Mouse (Mus musculus): Measurements from ENCODE around the gene Chek2. TPM values are rescaled to one million over a fixed set of nuclear protein-coding genes. Genes with fewer than 3 reads are reported as not detected.

Gene Chek2
- total and polyA plus RNA-seq, 3 experiments: 25.0 to 41.6 (median 27.6) TPM

- Histone ChIP-seq H3K27ac (ENCODE audit: insufficient read depth, low read depth) (no peak overlapping the region), H3K9ac (ENCODE audit: insufficient read depth, low read depth) (no peak overlapping the region), H3K79me2 (replicated peaks; ENCODE audit: control insufficient read depth, extremely low read depth, insufficient read depth, poor library complexity, severe bottlenecking) (peaks cover 11% of the 10 kb centered on the region), H3K4me3 (replicated peaks in 1 of 3; ENCODE audit: low read depth in 2 of 3, low read length in 2 of 3, poor library complexity in 1 of 3) (peak overlapping the region; percentile 82 to 96 (median 92)), H3K36me3 (replicated peaks in 1 of 2; ENCODE audit: control insufficient read depth in 1 of 2, insufficient read depth in 1 of 2, low read length in 1 of 2) (peaks cover 26 to 50% of the 10 kb centered on the region in 2 experiments), H3K4me1 (ENCODE audit: control insufficient read depth in 1 of 2, insufficient read depth in 2 of 2) (peaks cover 4 to 28% of the 10 kb centered on the region in 2 experiments), H3K4me2 (ENCODE audit: insufficient read depth, low read depth, poor library complexity, severe bottlenecking) (peak overlapping the region; percentile 52; the same call in 1 of the 2 replicates), H3K27me3 (replicated peaks) (no peaks in the 10 kb centered on the region), H3K9me3 (replicated peaks; ENCODE audit: low read length) (no peaks in the 10 kb centered on the region)
- in situ Hi-C loops (cut with MboI; ENCODE audit: low pct_ligation_motif_present, low pct_unique_long_range_greater_than_20kb, low sequenced_read_pairs) (no loop called here), dilution Hi-C loops (cut with MboI; ENCODE audit: extremely low pct_ligation_motif_present, extremely low pct_unique_long_range_greater_than_20kb, low sequenced_read_pairs) (no loop called here)
- no peak for DNase-seq (ENCODE audit: extremely low read depth)
- TF ChIP-seq ETS1 (conservative IDR thresholded peaks at IDR 0.05; ENCODE audit: low read depth, low read length) (no peak), ZC3H11A (IDR thresholded peaks at IDR 0.05; ENCODE audit: low read depth, low read length) (no peak)
These were observed 1.5 kb downstream of the Chek2 start for GRCm38 (mm10) chr5:110841046-110841862.

DNA sequence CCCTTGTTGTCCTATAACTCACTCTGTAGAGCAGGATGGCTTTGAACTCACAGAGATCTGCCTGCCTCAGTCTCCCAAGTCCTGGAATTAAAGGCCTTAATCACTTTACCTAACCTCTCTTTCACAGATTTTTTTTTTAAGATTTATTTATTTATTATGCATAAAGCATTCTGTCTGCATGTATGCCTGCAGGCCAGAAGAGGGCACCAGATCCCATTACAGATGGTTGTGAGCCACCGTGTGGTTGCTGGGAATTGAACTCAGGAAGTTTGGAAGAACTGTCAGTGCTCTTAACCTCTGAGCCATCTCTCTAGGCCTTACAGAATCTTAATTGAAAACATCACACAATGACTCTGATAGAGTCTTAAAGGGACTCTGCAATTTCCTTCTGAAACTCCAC, 13.2 kb downstream of the Chek2 start:
- Histone ChIP-seq H3K4me3 (replicated peaks in 1 of 3; ENCODE audit: low read depth in 2 of 3, low read length in 2 of 3, poor library complexity in 1 of 3) (no peak overlapping the region), H3K9ac (ENCODE audit: insufficient read depth, low read depth) (no peak overlapping the region), H3K4me2 (ENCODE audit: insufficient read depth, low read depth, poor library complexity, severe bottlenecking) (no peak overlapping the region), H3K79me2 (replicated peaks; ENCODE audit: control insufficient read depth, extremely low read depth, insufficient read depth, poor library complexity, severe bottlenecking) (no peaks in the 10 kb centered on the region), H3K27me3 (replicated peaks) (no peaks in the 10 kb centered on the region), H3K36me3 (replicated peaks in 1 of 2; ENCODE audit: control insufficient read depth in 1 of 2, insufficient read depth in 1 of 2, low read length in 1 of 2) (peaks cover 48 to 93% of the 10 kb centered on the region in 2 experiments), H3K27ac (ENCODE audit: insufficient read depth, low read depth) (no peak overlapping the region), H3K4me1 (ENCODE audit: control insufficient read depth in 1 of 2, insufficient read depth in 2 of 2) (no peaks in the 10 kb centered on the region), H3K9me3 (replicated peaks; ENCODE audit: low read length) (no peaks in the 10 kb centered on the region)
- dilution Hi-C loops (cut with MboI; ENCODE audit: extremely low pct_ligation_motif_present, extremely low pct_unique_long_range_greater_than_20kb, low sequenced_read_pairs) (no loop called here), in situ Hi-C loops (cut with MboI; ENCODE audit: low pct_ligation_motif_present, low pct_unique_long_range_greater_than_20kb, low sequenced_read_pairs) (no loop called here)
- TF ChIP-seq BHLHE40 (IDR thresholded peaks at IDR 0.05; ENCODE audit: low read depth, low read length): no peak
- TF ChIP-seq CTCF (conservative IDR thresholded peaks at IDR 0.05 in 1 of 2, IDR thresholded peaks at IDR 0.05 in 1 of 2; ENCODE audit: low read depth in 2 of 2, low read length in 2 of 2): peak in 1 of 2 experiments; percentile 42; a peak in 2 of 4 replicates
- TF ChIP-seq TCF12 (IDR thresholded peaks at IDR 0.05; ENCODE audit: low read depth, low read length): no peak
- TF ChIP-seq SIN3A (IDR thresholded peaks at IDR 0.05; ENCODE audit: low read length): no peak
- DNase-seq (ENCODE audit: extremely low read depth): no peak

DNA sequence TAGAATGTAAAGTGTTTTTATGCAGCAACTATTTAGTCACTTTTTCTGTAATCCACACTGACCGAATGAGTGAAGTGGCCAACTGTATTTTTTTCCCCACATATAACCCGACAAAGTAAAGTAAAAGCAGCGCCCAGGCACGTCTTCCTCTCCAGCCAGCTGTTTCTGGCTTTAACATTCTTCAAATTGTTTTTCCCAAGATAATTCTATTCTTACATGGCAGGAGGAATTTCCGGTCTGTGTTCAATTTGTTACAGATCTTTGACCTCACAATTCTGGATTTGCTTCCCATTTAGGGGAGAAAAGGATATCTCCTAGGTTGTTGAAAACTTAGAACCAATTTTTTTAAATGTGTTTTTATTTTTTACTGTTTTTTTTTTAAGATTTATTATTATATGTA, 17.3 kb downstream of the Chek2 start:
- TF ChIP-seq MEF2A (IDR thresholded peaks at IDR 0.05; ENCODE audit: borderline replicate concordance, low read depth, low read length) (no peak), BHLHE40 (IDR thresholded peaks at IDR 0.05; ENCODE audit: low read depth, low read length) (no peak), E2F4 (IDR thresholded peaks at IDR 0.05; ENCODE audit: insufficient replicate concordance, low read depth, low read length) (no peak), TBP (conservative IDR thresholded peaks at IDR 0.05; ENCODE audit: low read depth, low read length) (no peak), MYC (IDR thresholded peaks at IDR 0.05; ENCODE audit: low read depth, low read length) (no peak), NELFE (IDR thresholded peaks at IDR 0.05; ENCODE audit: low read depth, low read length) (no peak), ZMIZ1 (IDR thresholded peaks at IDR 0.05; ENCODE audit: low read depth, low read length) (no peak)
- no peak overlapping the region for H3K9ac ChIP-seq (ENCODE audit: insufficient read depth, low read depth)
- H3K9me3 ChIP-seq (replicated peaks; ENCODE audit: low read length): no peaks in the 10 kb centered on the region
- no peak overlapping the region for H3K4me2 ChIP-seq (ENCODE audit: insufficient read depth, low read depth, poor library complexity, severe bottlenecking)
- H3K36me3 ChIP-seq (replicated peaks in 1 of 2; ENCODE audit: control insufficient read depth in 1 of 2, insufficient read depth in 1 of 2, low read length in 1 of 2): peaks cover 46 to 91% of the 10 kb centered on the region in 2 experiments
- no peaks in the 10 kb centered on the region for H3K79me2 ChIP-seq (replicated peaks; ENCODE audit: control insufficient read depth, extremely low read depth, insufficient read depth, poor library complexity, severe bottlenecking)
- H3K4me3 ChIP-seq (replicated peaks in 1 of 3; ENCODE audit: low read depth in 2 of 3, low read length in 2 of 3, poor library complexity in 1 of 3): no peak overlapping the region
- dilution Hi-C loops (cut with MboI; ENCODE audit: extremely low pct_ligation_motif_present, extremely low pct_unique_long_range_greater_than_20kb, low sequenced_read_pairs) (no loop called here), in situ Hi-C loops (cut with MboI; ENCODE audit: low pct_ligation_motif_present, low pct_unique_long_range_greater_than_20kb, low sequenced_read_pairs) (no loop called here)
- DNase-seq (ENCODE audit: extremely low read depth): no peak
- no peak overlapping the region for H3K27ac ChIP-seq (ENCODE audit: insufficient read depth, low read depth)
- H3K27me3 ChIP-seq (replicated peaks): no peaks in the 10 kb centered on the region
- no peaks in the 10 kb centered on the region for H3K4me1 ChIP-seq (ENCODE audit: control insufficient read depth in 1 of 2, insufficient read depth in 2 of 2)

Measured in CH12.LX (cell line).